Mouse (Mus musculus) layer of hippocampus, postnatal 25 days (tissue): ENCODE measurements at regions not wholly inside any gene's neighbourhood (a gene's known extent, or its start where the extent isn't known, plus 50 kb on each side); places are given as distances from the start of the nearest gene placed in this dataset.
A peak's percentile ranks its signal among the peaks of the same experiment; 100 is the strongest.

Source experiments
- DNase-seq, 2 experiments: peaks; one replicate each; pipeline ENCODE4 v3.0.0; 2022; ENCODE audit warnings: mixed read lengths in 2 of 2, low spot score in 1 of 2; ENCODE audit errors: extremely low spot score in 1 of 2

DNA sequence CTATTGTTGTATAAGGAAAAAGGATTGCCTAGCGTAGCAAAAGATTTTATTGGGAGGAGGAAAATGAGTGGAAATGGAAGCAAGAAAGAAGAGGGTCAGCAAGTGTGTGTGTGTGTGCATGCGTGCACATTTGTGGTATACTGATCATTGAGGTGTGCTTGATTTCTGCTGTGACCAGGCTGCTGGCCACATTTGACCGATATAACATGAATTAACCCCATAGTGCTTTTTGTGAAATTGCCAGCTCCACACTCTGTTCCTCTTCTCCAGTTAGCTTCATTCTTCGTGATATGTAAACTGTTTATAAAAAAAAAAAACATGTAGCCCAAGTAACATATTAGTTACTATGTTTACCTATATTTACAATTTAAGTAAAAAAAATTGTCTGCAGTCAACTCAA, 364.6 kb upstream of the Satb1 start:
- DNase-seq = no peak

DNA sequence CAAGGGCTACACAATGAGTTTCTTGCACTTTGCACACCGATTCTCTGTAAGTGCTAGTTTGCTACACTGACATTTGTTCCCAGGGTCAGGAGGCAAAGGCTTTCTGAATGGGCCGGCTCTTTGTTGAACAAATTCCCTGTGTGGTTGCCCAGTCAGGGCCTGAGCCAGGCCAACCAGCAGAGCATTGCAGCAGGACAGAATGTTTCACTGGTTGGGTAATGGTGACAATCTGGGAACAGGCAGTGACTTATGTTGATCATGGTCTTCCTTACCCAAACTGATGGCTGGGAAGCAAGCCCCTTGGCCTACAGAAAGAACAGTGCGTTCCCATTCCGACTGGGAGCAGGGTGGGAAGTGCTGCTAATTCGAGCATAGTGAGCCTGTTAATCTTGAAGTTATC, 363.7 kb upstream of the Satb1 start:
- DNase-seq = no peak

DNA sequence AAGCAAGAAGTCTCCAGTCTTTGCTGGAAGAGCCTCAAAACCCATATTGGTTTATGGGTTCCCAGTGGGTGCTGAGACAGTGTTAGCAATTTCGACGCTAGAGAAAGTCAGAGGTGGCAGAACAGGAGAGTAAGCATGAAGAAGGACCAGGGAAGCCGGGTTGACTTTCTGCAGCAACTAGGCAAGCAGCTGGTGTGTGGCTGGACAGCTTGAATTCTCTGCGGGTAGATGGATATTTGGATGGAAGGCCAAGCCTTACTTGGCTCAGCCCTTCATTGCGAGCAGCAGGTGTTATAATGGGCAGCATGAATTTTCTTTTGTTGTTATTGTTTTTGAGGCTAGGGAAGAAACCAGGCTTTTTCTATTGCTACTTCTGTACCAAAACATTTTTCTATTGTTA, 362.7 kb upstream of the Satb1 start:
- no peak for DNase-seq

DNA sequence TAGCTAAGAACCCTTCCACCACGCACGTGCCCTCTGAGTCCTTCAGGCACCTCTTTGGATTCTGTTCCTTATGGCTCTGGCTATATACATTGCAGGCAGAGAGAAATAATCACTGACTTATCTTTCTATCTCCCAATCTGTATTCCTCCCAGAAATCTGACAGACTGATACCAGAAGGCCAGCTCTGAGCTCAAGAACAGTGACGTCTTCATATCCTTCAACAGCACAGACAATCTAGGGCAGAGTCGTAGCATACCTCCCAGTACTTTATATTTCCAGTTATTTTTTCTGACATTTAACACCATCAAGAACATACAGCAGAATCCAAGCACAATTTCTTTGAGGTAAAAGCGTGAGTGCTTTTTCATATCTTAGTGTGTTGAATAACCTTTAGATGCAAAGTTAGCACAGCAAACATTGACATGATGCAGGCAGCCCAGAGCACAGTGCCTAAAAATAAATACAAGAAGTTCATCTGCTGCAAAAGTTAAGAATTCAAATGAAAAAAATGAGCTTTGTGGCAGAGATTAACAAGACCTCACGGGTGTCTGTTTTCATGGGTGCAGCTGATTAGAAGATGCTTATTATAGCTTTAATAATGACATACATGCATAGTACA, 358.1 kb upstream of the Satb1 start:
- no peak for DNase-seq

DNA sequence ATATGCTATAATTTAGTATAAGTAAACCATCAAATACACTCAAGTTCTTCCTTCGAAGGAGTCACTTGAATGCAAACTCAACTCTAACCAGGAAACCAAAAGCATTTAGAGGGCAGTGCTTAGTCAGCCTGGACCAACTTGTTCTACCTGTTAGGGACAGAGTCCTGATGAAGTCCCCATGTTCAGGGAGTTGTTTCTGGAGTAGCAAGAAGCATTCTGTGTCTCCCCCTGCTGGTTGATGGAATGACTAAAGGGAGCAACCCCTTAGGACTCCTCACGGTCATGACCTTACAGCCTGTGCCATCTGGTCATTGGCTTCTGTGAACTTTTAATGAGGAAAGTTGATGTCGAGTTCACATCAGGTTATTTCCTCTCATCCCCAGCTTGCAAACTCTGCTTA, 349.6 kb upstream of the Satb1 start:
- peak in 1 of 2 experiments; percentile 12 for DNase-seq

DNA sequence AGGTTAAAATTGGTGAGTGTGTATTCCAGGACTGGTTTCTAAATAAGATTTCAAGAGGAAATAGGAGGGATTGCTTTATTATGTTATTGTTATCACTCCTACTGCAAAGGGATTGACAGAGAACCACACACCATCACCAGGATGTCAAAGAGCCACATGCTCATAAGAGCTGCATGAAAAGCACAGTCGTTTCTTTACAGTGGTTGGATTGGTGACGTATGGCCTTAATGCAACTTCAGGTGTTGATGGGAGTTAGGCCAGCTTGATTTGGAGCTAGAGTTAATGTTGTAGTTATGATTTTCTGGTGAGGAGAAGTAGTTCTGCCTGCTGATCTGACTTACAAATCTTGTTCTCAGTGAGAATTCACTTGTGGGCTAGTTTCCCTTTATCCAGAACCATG, 344.9 kb upstream of the Satb1 start:
- DNase-seq = no peak

DNA sequence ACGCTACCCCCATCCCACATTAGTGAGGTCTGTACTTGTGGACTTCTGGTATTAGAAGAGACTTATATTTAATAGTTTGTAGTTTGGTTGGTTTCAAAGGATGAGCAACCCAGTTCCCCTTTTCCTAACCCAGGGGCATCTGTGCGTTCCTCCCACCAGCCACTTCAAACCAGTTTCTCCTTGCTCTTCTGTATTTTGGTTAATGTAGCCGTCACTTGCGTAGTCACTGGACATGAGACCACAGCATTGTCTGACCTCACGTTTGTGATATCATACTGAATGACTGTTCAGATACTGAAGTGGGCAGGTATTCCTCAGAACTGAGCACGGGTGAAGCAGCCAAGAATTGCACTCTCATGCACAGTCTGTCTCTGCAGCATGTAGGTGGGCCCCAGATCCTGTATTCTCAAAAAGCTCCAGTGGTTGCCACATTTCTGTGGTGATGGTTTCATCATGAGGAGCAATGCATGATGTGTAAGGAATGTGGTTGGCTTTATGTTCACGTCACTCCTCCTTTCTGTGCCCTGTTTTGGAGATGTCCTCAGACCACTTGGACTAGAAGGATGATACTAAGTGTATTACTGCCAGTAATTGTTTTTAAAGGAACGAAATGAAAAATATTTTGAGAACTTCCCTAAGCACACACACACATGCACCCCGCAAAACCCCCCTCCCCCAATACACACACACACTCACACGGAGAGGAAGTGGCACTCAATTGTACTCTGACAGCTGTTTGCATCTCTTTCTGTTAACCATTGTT, 335.2 kb upstream of the Satb1 start:
- no peak for DNase-seq

DNA sequence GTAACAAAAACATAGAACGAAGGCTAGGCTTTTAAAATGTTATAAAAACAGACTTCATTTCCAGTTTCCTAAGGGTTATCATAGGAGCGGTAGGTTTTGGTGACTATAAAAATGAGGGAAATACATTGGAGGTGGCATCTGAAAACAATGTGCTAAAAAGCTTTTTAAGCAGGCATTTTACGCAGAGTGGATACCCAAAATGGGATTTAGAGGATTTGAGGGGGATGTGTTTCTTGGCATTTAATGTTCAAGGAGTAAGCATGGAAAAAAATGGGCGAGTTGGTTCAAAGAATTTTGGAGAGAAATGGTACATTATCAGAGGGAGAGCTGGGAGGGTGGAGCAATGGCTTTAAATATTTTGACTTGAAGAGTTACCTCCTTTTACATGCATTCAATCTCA, 334.6 kb upstream of the Satb1 start:
- DNase-seq = no peak

DNA sequence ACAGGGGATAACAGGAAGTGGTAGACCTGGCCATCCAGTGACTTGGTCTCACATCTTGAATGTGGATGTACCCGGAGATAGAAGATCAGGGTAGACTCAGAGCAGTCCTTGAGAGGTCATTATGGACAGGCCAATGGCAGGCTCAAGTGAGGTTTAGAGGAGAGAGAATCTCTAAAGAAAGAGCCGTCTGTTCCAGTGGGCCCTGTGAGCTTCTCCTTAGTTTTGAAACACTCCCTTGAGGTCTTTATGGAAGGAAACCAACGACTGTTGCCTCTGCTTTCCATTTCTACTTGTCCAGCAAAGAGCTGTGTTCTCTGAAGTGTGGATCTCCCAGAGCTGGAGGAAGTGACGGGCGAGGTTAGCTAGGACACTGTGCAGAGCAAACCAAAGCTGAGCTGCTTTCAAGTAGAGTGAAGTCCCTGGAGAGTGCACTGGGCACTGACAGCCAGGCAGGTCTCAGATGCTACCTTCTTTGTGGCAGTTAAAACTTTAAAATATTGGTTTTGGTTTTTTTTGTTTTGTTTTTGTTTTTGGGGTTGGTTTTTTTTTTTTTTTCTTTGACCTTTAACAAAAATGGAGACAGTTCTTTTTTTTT, 332.9 kb upstream of the Satb1 start:
- no peak for DNase-seq

DNA sequence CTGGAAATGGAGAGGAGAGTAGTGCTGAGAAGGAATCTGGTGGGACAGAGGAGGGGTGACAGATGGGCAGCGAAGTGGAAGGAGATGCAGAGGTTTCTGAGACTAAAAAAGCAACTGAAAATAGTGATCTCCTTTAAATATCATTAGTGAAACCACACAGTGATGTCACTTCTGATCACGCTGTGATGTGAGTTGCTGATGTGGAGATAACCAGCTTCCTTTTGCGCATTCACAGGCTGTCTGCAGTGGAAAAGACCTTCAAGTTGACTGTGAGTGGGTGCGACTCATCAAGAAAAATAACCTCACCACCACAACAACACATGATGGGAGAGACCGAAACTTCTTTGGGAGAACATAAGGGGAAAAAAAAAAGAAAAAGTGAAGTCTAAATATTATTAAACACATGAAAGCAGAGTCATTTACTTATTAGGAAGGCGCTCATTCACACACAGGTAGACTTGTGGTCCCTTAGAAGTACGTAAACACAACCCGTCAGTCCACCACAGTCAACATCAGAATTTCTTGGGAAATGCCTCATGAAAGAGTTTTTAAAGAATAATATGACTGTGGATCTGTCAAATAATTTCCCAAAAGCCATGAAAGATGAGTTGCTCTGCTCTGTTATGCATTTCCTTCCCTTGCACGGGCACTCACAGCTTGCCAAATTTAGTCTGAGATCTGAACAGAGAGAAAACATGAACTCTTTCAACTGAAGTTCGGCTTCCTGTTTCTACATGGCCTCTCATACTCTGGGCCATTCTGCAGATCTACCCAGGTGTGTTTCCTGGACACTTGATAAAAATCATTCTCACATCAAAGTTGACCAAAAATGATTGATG, 329.7 kb upstream of the Satb1 start:
- DNase-seq = no peak

DNA sequence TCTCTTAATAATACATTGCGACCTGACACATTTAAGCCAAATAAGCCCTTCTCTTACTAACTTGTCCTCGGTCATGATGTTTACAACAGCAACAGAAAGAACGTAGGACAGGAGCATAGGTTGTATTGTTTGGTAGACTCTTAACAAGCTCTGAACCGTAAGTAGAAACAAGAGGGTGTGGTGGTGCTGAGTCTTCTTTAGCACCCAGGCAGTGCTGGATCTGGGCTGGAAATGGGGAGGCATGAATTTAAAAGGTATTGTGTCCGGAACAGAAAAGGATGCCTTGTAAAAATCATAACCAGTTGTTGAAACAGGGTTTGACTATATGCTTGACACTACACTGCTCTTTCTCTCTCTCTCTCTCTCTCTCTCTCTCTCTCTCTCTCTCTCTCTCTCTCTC, 317.4 kb upstream of the Satb1 start:
- no peak for DNase-seq

DNA sequence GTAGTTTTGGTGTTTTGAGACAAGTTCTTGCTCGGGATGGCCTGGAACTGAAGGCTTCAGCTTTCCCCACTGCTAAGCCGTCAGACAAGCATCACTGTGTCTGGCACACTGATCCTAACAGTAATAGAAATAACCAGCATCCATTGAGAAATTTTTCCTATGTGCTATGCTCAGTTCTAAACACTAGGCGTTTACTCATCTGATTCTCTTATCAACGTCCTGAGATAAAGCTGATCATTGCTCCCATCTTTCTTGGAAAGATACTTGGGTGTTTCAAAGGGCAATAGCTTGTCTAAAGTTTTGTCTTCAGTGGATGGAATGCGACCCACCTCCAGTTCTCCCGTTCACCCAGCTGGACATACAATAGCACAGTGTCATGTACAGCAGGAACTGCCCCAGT, 316.7 kb upstream of the Satb1 start:
- DNase-seq = no peak

DNA sequence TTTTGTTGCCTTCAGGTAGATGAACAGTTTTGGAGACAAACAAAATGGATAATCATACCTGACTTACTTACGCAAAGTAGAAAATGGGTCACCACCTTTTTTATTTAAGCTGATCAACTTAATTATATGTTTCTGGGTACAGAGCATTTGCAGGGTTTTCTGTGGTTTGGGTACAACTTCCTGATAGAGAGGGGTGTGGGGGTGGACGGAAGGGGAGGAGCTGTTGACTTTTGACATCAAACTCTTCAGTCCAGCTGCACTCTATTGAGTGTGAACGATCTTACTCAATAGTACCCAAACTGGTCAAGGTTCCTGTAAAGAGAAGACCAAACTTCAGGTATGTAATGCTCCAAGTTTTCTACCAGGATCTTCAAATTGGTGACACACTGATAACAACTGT, 316.0 kb upstream of the Satb1 start:
- DNase-seq = no peak

DNA sequence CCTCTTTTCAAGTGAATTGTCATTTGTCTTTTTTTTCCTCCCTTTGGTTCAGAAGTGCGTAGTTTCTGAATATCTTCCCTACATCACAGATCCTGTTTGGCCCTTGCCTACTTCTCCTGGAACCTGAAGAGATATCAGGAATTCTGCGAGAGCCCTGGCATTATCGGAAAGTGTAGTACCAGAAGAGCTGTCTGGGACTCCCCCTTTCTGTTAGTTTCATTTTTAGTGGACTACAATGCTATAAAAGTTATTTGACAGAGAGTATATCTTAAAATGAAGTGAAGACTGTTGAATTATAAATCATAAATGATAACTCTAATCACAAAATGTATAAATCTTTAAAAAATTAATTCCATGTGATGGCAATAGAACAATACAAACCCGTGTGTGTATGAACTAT, 270.8 kb upstream of the Satb1 start:
- no peak for DNase-seq

DNA sequence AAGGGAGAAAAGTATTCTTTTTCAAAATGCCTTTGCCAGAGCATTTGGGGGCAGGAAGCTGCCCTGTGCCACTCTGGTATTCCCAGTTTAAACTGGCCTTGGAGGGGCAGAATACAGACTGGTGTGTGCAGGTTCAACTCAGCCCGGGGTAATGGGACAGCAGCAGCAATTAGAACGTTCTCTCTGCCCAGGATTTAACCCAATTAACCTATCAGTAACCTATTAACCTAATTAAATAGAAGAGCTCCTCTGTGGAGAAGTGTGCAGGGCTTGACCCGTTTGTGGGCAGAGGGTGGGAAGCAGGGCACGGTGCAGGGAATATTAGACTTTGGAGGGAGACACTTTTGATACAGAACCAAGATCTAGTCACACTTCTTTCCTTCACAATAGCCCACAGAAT, 252.7 kb upstream of the Satb1 start:
- DNase-seq = no peak

DNA sequence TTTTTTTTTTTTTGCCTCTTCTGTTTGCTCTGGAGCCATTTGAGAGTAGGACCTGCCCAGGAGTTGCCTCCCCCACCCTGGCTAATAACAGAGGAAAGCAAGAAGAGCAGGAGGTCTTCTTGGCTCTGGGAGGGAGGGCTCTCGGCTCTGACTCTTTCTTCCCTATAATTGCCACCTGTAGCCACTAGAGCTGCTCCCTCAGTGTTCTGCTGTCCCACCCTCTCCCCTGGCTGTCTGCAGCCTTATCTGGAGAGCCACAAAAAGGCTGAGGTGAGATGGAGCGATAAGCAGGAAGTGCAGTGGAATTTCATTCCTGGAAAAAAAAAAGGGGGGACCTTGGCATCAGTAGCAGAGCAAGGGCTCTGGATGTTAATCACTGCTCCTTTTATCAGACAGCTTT, 251.4 kb upstream of the Satb1 start:
- no peak for DNase-seq

DNA sequence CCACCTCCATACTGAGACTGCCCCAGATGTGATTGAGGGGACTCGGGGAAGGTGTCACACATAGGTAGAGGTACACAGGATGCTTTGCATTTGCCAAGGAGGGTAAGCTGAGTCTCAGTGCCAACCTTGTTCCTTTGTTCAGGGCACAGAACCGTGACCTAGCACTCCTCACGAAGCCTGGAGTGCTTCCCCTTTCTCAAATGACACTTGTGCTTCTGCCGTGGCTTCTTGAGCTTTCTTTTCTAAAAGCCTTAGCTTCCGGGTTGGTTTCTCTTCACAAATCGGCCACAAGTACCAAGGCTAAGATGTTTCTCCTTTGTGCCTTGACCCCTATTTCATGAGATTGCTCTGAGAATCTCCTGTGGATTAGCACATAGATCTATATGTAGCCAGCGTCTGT, 246.2 kb upstream of the Satb1 start:
- no peak for DNase-seq

DNA sequence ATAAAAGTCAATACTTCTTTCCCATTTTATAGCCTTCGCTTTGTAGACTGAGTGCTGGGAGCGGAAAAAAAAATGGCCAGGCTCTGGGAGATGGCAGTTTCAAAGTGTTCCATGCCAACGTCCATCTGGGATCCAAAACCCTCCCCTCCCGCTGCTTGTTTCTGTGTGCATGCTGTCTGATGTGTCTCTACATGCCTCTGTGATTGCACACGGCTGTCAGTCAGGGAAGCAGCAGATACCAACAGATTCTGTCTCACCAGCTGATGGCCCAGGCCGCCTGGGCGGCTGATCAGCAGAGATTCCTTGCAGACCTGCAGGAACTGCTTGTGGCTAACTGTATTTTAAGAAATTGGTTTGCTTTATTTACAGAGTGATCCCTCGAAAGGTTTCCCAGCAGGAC, 245.4 kb upstream of the Satb1 start:
- peak; percentile 12 to 13 for DNase-seq

DNA sequence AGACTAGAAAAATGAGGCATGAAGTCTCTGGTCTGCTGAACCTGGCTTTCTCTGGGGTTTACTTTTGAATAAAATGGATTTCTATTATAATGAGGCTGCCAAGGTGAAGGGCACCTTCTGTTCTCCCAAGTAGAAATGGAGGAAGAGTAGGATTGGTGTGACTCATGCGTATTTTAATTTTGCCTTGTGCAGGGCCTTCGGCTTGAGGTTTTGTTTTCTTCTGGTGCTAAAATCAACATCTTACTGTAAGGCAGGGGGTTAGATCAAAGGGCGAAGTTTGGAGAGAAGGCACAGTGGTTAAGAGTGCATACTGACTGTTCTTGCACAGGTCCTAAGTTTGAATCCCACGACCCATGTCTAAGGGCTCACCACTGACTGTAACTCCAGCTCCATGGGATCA, 244.9 kb upstream of the Satb1 start:
- no peak for DNase-seq

DNA sequence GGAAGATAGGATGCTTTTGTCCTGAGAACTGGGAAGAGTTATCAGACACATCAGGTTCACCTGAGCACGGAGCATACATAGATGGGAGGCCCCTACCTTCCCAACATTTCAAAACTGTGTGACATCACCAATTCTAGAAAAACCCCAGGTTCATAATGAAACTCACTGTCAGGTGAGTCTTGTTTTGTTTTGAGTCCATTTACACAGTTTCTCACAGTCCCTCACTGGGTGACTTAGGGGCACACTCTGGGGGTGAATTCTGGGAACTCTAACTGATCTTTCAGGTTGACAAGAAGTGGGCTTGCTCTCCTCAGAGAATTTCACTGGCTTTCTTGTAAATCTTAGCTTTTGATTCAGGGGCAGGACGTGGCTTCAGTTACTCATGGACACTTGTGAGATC, 243.7 kb upstream of the Satb1 start:
- no peak for DNase-seq

DNA sequence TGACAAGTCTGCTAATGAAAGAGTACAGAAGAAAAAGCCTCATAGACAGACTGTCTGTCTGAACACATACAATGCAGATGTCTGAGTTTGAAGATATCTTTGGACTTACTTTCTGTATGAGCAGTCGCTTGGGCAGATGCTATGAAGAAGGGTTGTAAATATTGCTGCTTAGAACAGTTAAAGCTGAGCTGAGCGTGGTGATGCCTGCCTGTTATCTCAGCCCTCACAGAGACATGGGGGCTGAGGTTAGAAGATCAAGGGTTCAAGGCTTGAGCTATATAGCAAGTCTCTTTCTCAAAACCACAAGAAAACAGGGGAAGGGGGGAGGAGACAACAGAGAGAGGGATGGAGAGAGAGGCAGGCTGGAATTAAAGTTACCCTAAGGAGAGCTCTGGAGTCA, 234.6 kb upstream of the Satb1 start:
- no peak for DNase-seq
